Mouse (Mus musculus): ENCODE data around the gene Lats2.

GRCm38 (mm10) chr14:57679523-57679922 lies 78.7 kb downstream of the Lats2 start:
- TF ChIP-seq POLR2AphosphoS2 (IDR thresholded peaks at IDR 0.05; ENCODE audit: low read depth, low read length) (no peak), HCFC1 (IDR thresholded peaks at IDR 0.05; ENCODE audit: low read depth, low read length) (no peak), ELF1 (IDR thresholded peaks at IDR 0.05; ENCODE audit: low read depth, low read length) (no peak)

All from CH12.LX (cell line).